Mouse (Mus musculus) forebrain, embryonic 12.5 days (tissue): ENCODE results near the gene Foxn2. TPM values are rescaled to one million over a fixed set of nuclear protein-coding genes. Genes with fewer than 3 reads are reported as not detected.

Source experiments
- ATAC-seq: fragments of 200-750 bp; cut with Nextera tagmentation; 2 replicates; pipeline ENCODE4 v1.8.0; 2017; ENCODE audit warnings: moderate TSS enrichment; ENCODE audit not compliant: low FRiP score
- H3K27ac ChIP-seq: fragments of 300-500 bp; sonication (generic); 2 replicates; pipeline ENCODE4 v1.5.1; 2016; ENCODE audit warnings: mild to moderate bottlenecking
- H3K27me3 ChIP-seq: fragments of 300-500 bp; sonication (generic); 2 replicates; pipeline ENCODE4 v1.6.1; 2016; ENCODE audit warnings: mild to moderate bottlenecking
- H3K36me3 ChIP-seq: fragments of 300-500 bp; sonication (generic); replicated peaks from 2 replicates; pipeline ENCODE4 v1.6.1; 2016; ENCODE audit warnings: mild to moderate bottlenecking
- H3K4me1 ChIP-seq: fragments of 300-500 bp; sonication (generic); 2 replicates; pipeline ENCODE4 v1.6.1; 2016
- H3K4me2 ChIP-seq: fragments of 300-500 bp; sonication (generic); 2 replicates; pipeline ENCODE4 v1.6.1; 2016; ENCODE audit warnings: mild to moderate bottlenecking, moderate library complexity
- H3K4me3 ChIP-seq: fragments of 300-500 bp; sonication (generic); replicated peaks from 2 replicates; pipeline ENCODE4 v1.5.1; 2016; ENCODE audit warnings: mild to moderate bottlenecking
- H3K9ac ChIP-seq: fragments of 300-500 bp; sonication (generic); 2 replicates; pipeline ENCODE4 v1.6.1; 2016; ENCODE audit warnings: mild to moderate bottlenecking
- H3K9me3 ChIP-seq: fragments of 300-500 bp; sonication (generic); 2 replicates; pipeline ENCODE4 v1.6.1; 2016
- WGBS: fragments of 180-500 bp; shearing (Covaris S2); methylation state at CpG from one replicate; pipeline ENCODE4 v1.1.7; 2016; 5-methylcytosine and 5-hydroxymethylcytosine counted together
- polyA plus RNA-seq: library from polyadenylated mRNA; unstranded; fragments of >200 nt; fragmentation: Nextera tagmentation; extraction: Ambion mirVana; gene quantifications from 2 replicates; pipeline ENCODE4 v1.2.1, GENCODE M21; 2016

The Foxn2 gene
- polyA plus RNA-seq = 13.4 and 14.9 TPM in 2 replicates

- H3K9me3 ChIP-seq = no peaks in the 10 kb centered on the region
- peak within 1 kb of the TSS; percentile 70 for H3K4me3 ChIP-seq
- H3K27ac ChIP-seq = peak within 1 kb of the TSS; percentile 93
- ATAC-seq = peak; percentile 92
- no peaks in the 10 kb centered on the region for H3K36me3 ChIP-seq
- peak within 1 kb of the TSS; percentile 90 for H3K9ac ChIP-seq
- under 1% methylated on average over 64 of the region's 93 CpGs for WGBS
- 0 out of 2 replicates have a peak, but pooled peaks cover 7% of the 10 kb centered on the region for H3K27me3 ChIP-seq
- H3K4me2 ChIP-seq = peak within 1 kb of the TSS; percentile 79
- peaks cover 8% of the 10 kb centered on the region; the same call in 1 of the 2 replicates for H3K4me1 ChIP-seq
Observed at GRCm38 (mm10) chr17:88440285-88441000, at the start of gene Foxn2. Gene Foxn2, plus strand, starts transcription at chr17:88440711.

GRCm38 (mm10) chr17:88397501-88397900 lies 43.0 kb upstream of the Foxn2 start:
- Histone ChIP-seq H3K27ac (no peak overlapping the region), H3K4me2 (no peak overlapping the region), H3K9me3 (no peaks in the 10 kb centered on the region), H3K27me3 (peaks cover 30% of the 10 kb centered on the region), H3K9ac (no peak overlapping the region), H3K4me1 (peaks cover 15% of the 10 kb centered on the region; the same call in 1 of the 2 replicates), H3K36me3 (no peaks in the 10 kb centered on the region), H3K4me3 (no peak overlapping the region)
- no peak for ATAC-seq
- whole genome bisulfite sequencing = 81% methylated on average over 6 of the region's 6 CpGs

- H3K36me3 ChIP-seq = no peaks in the 10 kb centered on the region
- H3K27ac ChIP-seq = no peak overlapping the region
- peaks cover 33% of the 10 kb centered on the region for H3K27me3 ChIP-seq
- WGBS = 92% methylated on average over 6 of the region's 6 CpGs
- H3K4me1 ChIP-seq = peaks cover 15% of the 10 kb centered on the region; the same call in 1 of the 2 replicates
- H3K4me2 ChIP-seq = no peak overlapping the region
- H3K9me3 ChIP-seq = no peaks in the 10 kb centered on the region
- ATAC-seq = no peak
- H3K9ac ChIP-seq = no peak overlapping the region
- H3K4me3 ChIP-seq = no peak overlapping the region
Observed at GRCm38 (mm10) chr17:88398090-88398489, 42.4 kb upstream of the Foxn2 start.

- Histone ChIP-seq H3K27me3 (peaks cover 40% of the 10 kb centered on the region), H3K9me3 (no peaks in the 10 kb centered on the region), H3K4me3 (no peak overlapping the region), H3K27ac (no peak overlapping the region), H3K4me2 (no peak overlapping the region), H3K36me3 (no peaks in the 10 kb centered on the region), H3K4me1 (peaks cover 18% of the 10 kb centered on the region; the same call in 1 of the 2 replicates), H3K9ac (no peak overlapping the region)
- ATAC-seq = no peak
- 85% methylated on average over 4 of the region's 4 CpGs for WGBS
Observed at GRCm38 (mm10) chr17:88398854-88399253, 41.7 kb upstream of the Foxn2 start.

GRCm38 (mm10) chr17:88400122-88400521 lies 40.4 kb upstream of the Foxn2 start:
- Histone ChIP-seq H3K27me3 (peaks cover 43% of the 10 kb centered on the region), H3K4me1 (peaks cover 31% of the 10 kb centered on the region), H3K9ac (no peak overlapping the region), H3K27ac (no peak overlapping the region), H3K4me2 (no peak overlapping the region), H3K4me3 (no peak overlapping the region), H3K9me3 (no peaks in the 10 kb centered on the region), H3K36me3 (no peaks in the 10 kb centered on the region)
- no peak for ATAC-seq
- WGBS = 21% methylated on average over 6 of the region's 6 CpGs

- no peak for ATAC-seq
- Histone ChIP-seq H3K4me3 (no peak overlapping the region), H3K4me1 (peaks cover 33% of the 10 kb centered on the region), H3K9me3 (no peaks in the 10 kb centered on the region), H3K27ac (no peak overlapping the region), H3K36me3 (no peaks in the 10 kb centered on the region), H3K27me3 (peaks cover 47% of the 10 kb centered on the region), H3K4me2 (no peak overlapping the region), H3K9ac (no peak overlapping the region)
- WGBS = 79% methylated on average over 15 of the region's 15 CpGs
Observed at GRCm38 (mm10) chr17:88400702-88401475, 39.6 kb upstream of the Foxn2 start.

- Histone ChIP-seq H3K4me3 (no peak overlapping the region), H3K36me3 (no peaks in the 10 kb centered on the region), H3K4me1 (peaks cover 33% of the 10 kb centered on the region), H3K27ac (no peak overlapping the region), H3K27me3 (peaks cover 56% of the 10 kb centered on the region), H3K4me2 (no peak overlapping the region), H3K9me3 (no peaks in the 10 kb centered on the region), H3K9ac (no peak overlapping the region)
- no peak for ATAC-seq
- WGBS = 85% methylated on average over 6 of the region's 6 CpGs
Observed at GRCm38 (mm10) chr17:88403269-88403668, 37.2 kb upstream of the Foxn2 start.

GRCm38 (mm10) chr17:88404471-88404870 lies 36.0 kb upstream of the Foxn2 start:
- H3K27me3 ChIP-seq = peaks cover 49% of the 10 kb centered on the region
- no peaks in the 10 kb centered on the region for H3K9me3 ChIP-seq
- H3K4me3 ChIP-seq = no peak overlapping the region
- 2% methylated on average over 6 of the region's 6 CpGs for WGBS
- H3K4me2 ChIP-seq = peak overlapping the region; percentile 38
- ATAC-seq = peak; percentile 79; the same call in 1 of the 2 replicates
- no peaks in the 10 kb centered on the region for H3K36me3 ChIP-seq
- H3K27ac ChIP-seq = 0 out of 2 replicates have a peak overlapping the region, but pooled peaks have one; percentile 6
- peaks cover 33% of the 10 kb centered on the region for H3K4me1 ChIP-seq
- no peak overlapping the region for H3K9ac ChIP-seq

GRCm38 (mm10) chr17:88405076-88405475 lies 35.4 kb upstream of the Foxn2 start:
- ATAC-seq = no peak; the same call in 1 of the 2 replicates

GRCm38 (mm10) chr17:88409706-88410105 lies 30.8 kb upstream of the Foxn2 start:
- no peak overlapping the region for H3K4me3 ChIP-seq
- peaks cover 6% of the 10 kb centered on the region for H3K4me1 ChIP-seq
- WGBS = 86% methylated on average over 3 of the region's 3 CpGs
- no peaks in the 10 kb centered on the region for H3K9me3 ChIP-seq
- H3K36me3 ChIP-seq = no peaks in the 10 kb centered on the region
- no peak for ATAC-seq
- H3K27ac ChIP-seq = no peak overlapping the region
- H3K27me3 ChIP-seq = peaks cover 22% of the 10 kb centered on the region
- no peak overlapping the region for H3K4me2 ChIP-seq
- no peak overlapping the region for H3K9ac ChIP-seq

More at GRCm38 (mm10) chr17:88405076-88405475, 35.4 kb upstream of the Foxn2 start:
- Histone ChIP-seq H3K4me1 (peaks cover 29% of the 10 kb centered on the region), H3K9ac (no peak overlapping the region), H3K36me3 (no peaks in the 10 kb centered on the region), H3K4me2 (peak overlapping the region; percentile 38), H3K4me3 (no peak overlapping the region), H3K27ac (0 out of 2 replicates have a peak overlapping the region, but pooled peaks have one; percentile 6), H3K9me3 (no peaks in the 10 kb centered on the region), H3K27me3 (peaks cover 49% of the 10 kb centered on the region)
- 30% methylated on average over 19 of the region's 19 CpGs for WGBS

- Histone ChIP-seq H3K27me3 (no peaks in the 10 kb centered on the region), H3K4me2 (no peak overlapping the region), H3K4me3 (no peak overlapping the region), H3K4me1 (no peaks in the 10 kb centered on the region), H3K9me3 (no peaks in the 10 kb centered on the region), H3K9ac (no peak overlapping the region), H3K27ac (no peak overlapping the region), H3K36me3 (no peaks in the 10 kb centered on the region)
- 81% methylated on average over 1 of the region's 1 CpGs for WGBS
- ATAC-seq = no peak
Observed at GRCm38 (mm10) chr17:88413155-88413836, 27.2 kb upstream of the Foxn2 start.

GRCm38 (mm10) chr17:88420426-88420825 lies 20.1 kb upstream of the Foxn2 start:
- 91% methylated on average over 4 of the region's 4 CpGs for WGBS
- H3K9ac ChIP-seq = no peak overlapping the region
- H3K36me3 ChIP-seq = no peaks in the 10 kb centered on the region
- H3K27ac ChIP-seq = no peak overlapping the region
- H3K9me3 ChIP-seq = no peaks in the 10 kb centered on the region
- H3K4me1 ChIP-seq = no peaks in the 10 kb centered on the region
- no peak overlapping the region for H3K4me2 ChIP-seq
- H3K27me3 ChIP-seq = no peaks in the 10 kb centered on the region
- ATAC-seq = no peak
- H3K4me3 ChIP-seq = no peak overlapping the region
